Mouse (Mus musculus) NIH3T3 (cell line): ENCODE data around the gene Ndn.
A peak's percentile ranks its signal among the peaks of the same experiment; 100 is the strongest.

Experiments used
- DNase-seq: peaks from one replicate; pipeline ENCODE4 v3.0.0-alpha.2; 2012; ENCODE audit warnings: low read depth

Gene Ndn

GRCm38 (mm10) chr7:62346269-62346668, at the start of gene Ndn:
TSS of gene Ndn (plus strand) at chr7:62346569.
- DNase-seq: no peak

- DNase-seq: no peak
Observed at GRCm38 (mm10) chr7:62302451-62302850, 43.9 kb upstream of the Ndn start.

GRCm38 (mm10) chr7:62306896-62307614, 39.3 kb upstream of the Ndn start:
- DNase-seq: no peak

GRCm38 (mm10) chr7:62316793-62317192, 29.6 kb upstream of the Ndn start:
- DNase-seq: no peak

- DNase-seq: peak; percentile 2
Observed at GRCm38 (mm10) chr7:62345411-62345810, 958 bp upstream of the Ndn start.

- DNase-seq: peak; percentile 80
Observed at GRCm38 (mm10) chr7:62348106-62348803, 1.9 kb downstream of the Ndn start.

- DNase-seq: no peak
Observed at GRCm38 (mm10) chr7:62348804-62349190, 2.4 kb downstream of the Ndn start.

GRCm38 (mm10) chr7:62351266-62351665, 4.9 kb downstream of the Ndn start:
- no peak for DNase-seq

- DNase-seq: no peak
Observed at GRCm38 (mm10) chr7:62365039-62365636, 18.8 kb downstream of the Ndn start.

GRCm38 (mm10) chr7:62366730-62367129, 20.4 kb downstream of the Ndn start:
- DNase-seq: no peak

GRCm38 (mm10) chr7:62375658-62376057, 29.3 kb downstream of the Ndn start:
- DNase-seq: peak; percentile 55

GRCm38 (mm10) chr7:62376510-62377304, 30.3 kb downstream of the Ndn start, which contains the start of gene Magel2:
TSS of gene Magel2 (plus strand) at chr7:62377010.
- DNase-seq: no peak

GRCm38 (mm10) chr7:62377313-62377712, 30.9 kb downstream of the Ndn start:
- no peak for DNase-seq

- no peak for DNase-seq
Observed at GRCm38 (mm10) chr7:62378529-62378928, 32.2 kb downstream of the Ndn start.

GRCm38 (mm10) chr7:62382391-62382790, 36.0 kb downstream of the Ndn start:
- peak; percentile 77 for DNase-seq

- DNase-seq: peak; percentile 34
Observed at GRCm38 (mm10) chr7:62388291-62388690, 41.9 kb downstream of the Ndn start.

GRCm38 (mm10) chr7:62392202-62392601, 45.8 kb downstream of the Ndn start:
- no peak for DNase-seq
